Mouse (Mus musculus) urinary bladder, postnatal 0 days (tissue): ENCODE data around the gene Nap1l4. TPM values are rescaled to one million over a fixed set of nuclear protein-coding genes. Genes with fewer than 3 reads are reported as not detected.

ENCODE experiments used
- microRNA-seq: library from miRNA; unstranded; fragments of <30 nt; microRNA quantifications from one replicate; pipeline ENCODE4, GENCODE M21; 2016
- polyA plus RNA-seq: library from polyadenylated mRNA; unstranded; fragments of >200 nt; fragmentation: Nextera tagmentation; extraction: Ambion mirVana; gene quantifications from 2 replicates; pipeline ENCODE4 v1.2.1, GENCODE M21; 2015

Gene Nap1l4
- 123 and 128 TPM in 2 replicates for polyA plus RNA-seq

GRCm38 (mm10) chr7:143548976-143549457 lies at the start of gene Nap1l4:
Nap1l4 (minus strand) TSS chr7:143549106.

GRCm38 (mm10) chr7:143502418-143503200 lies 46.3 kb downstream of the Nap1l4 start, which contains the start of gene Phlda2:
Phlda2 (minus strand) TSS chr7:143503150.

GRCm38 (mm10) chr7:143473347-143474101 lies 75.4 kb downstream of the Nap1l4 start, which contains the start of gene Slc22a18:
Slc22a18 (plus strand) TSS chr7:143473736.

Small RNA genes within 50 kb of the gene (microRNA-seq; reads per million reads assigned to microRNA genes)
- 2.5 reads per million for gene Mir7064

Other genes starting within 250 kb of the Nap1l4 start
- 118 and 150 TPM in 2 replicates for gene Cdkn1c, start 88.1 kb downstream of the Nap1l4 start, polyA plus RNA-seq
- 4.3 and 4.8 TPM in 2 replicates for gene Slc22a18, start 75.4 kb downstream of the Nap1l4 start, polyA plus RNA-seq
- 6.5 and 8.3 TPM in 2 replicates for gene Phlda2, start 46.0 kb downstream of the Nap1l4 start, polyA plus RNA-seq
- gene Cars, start 51.0 kb upstream of the Nap1l4 start, polyA plus RNA-seq: 49.1 and 50.7 TPM in 2 replicates
- 0.89 and 1.3 TPM in 2 replicates for gene Tnfrsf26, start 79.6 kb upstream of the Nap1l4 start, polyA plus RNA-seq
- gene Tnfrsf22, start 100.6 kb upstream of the Nap1l4 start, polyA plus RNA-seq: 10.9 and 14.1 TPM in 2 replicates
- 8.2 and 9.2 TPM in 2 replicates for gene Tnfrsf23, start 136.8 kb upstream of the Nap1l4 start, polyA plus RNA-seq
- gene Osbpl5, start 207.9 kb upstream of the Nap1l4 start, polyA plus RNA-seq: 43.1 and 44.2 TPM in 2 replicates
- gene Mrgprg, start 217.9 kb upstream of the Nap1l4 start, polyA plus RNA-seq: not detected in 2 replicates
- 0.29 and 0.51 TPM in 2 replicates for gene Mrgpre, start 235.4 kb upstream of the Nap1l4 start, polyA plus RNA-seq